Mouse (Mus musculus): ENCODE measurements around the gene Gm42957. TPM values are rescaled to one million over a fixed set of nuclear protein-coding genes. Genes with fewer than 3 reads are reported as not detected.
A peak's percentile ranks its signal among the peaks of the same experiment; 100 is the strongest.
"Not testable (repeated sequence)": the region's sequence is repeated elsewhere in the genome, so short reads cannot be mapped to it uniquely, and the experiment has no call there.

Gene Gm42957
- total RNA-seq, 2 experiments from 2014 or later = 0.04 TPM

GRCm38 (mm10) chr3:96617941-96618340 is 17.3 kb upstream of the Gm42957 start:
- no peak for ATAC-seq (ENCODE audit: poor library complexity, severe bottlenecking)

GRCm38 (mm10) chr3:96623201-96623600 is 12.1 kb upstream of the Gm42957 start:
- no peak for ATAC-seq (ENCODE audit: poor library complexity, severe bottlenecking)

DNA sequence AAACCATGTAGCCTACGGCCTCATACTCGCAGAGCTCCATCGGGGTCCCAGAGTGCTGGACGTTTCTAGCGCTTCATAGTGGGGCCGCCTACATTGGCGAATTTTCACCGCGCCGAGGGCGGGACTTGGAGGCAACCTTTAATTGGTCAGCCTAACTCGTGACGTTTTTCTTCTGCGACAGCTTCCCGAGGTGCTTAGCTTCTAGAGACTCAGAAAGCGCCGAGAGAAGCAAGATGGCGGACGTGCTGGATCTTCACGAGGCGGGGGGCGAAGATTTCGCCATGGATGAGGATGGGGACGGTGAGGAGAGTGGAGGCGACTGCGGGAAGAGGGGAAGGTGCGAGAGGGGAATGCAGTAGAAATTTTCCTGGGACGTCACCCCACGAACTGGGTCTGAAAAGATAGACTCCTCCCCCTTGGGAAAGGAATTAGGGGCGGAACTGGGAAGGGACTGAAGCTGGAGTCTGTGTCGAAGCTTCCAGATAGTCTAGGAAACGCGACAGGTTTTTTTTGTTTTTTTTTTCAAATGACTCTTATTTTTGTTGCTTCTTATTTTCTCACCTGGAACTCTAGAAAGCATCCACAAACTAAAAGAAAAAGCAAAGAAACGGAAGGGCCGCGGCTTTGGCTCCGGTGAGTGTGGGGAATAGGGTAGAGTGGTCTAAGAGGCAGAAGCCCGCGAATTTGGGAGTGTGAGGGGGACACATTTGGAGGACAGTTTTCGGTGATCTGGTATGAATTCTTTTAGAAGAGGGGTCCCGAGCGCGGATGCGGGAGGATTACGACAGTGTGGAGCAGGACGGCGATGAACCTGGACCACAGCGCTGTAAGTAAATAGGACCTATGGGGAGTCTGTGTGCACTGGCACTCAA is 5.3 kb upstream of the Gm42957 start, which contains the start of gene Rbm8a:
Rbm8a (plus strand) TSS at position 205 of the 872 bp plus-strand sequence.
- ATAC-seq (ENCODE audit: poor library complexity, severe bottlenecking) = peak; percentile 100

GRCm38 (mm10) chr3:96632058-96632457 is 3.2 kb upstream of the Gm42957 start:
- ATAC-seq (ENCODE audit: poor library complexity, severe bottlenecking) = no peak

- no peak for ATAC-seq (ENCODE audit: poor library complexity, severe bottlenecking)
Measured at GRCm38 (mm10) chr3:96634015-96634414, 1.3 kb upstream of the Gm42957 start.

GRCm38 (mm10) chr3:96635906-96636305 is 632 bp downstream of the Gm42957 start:
- no peak for ATAC-seq (ENCODE audit: poor library complexity, severe bottlenecking)

DNA sequence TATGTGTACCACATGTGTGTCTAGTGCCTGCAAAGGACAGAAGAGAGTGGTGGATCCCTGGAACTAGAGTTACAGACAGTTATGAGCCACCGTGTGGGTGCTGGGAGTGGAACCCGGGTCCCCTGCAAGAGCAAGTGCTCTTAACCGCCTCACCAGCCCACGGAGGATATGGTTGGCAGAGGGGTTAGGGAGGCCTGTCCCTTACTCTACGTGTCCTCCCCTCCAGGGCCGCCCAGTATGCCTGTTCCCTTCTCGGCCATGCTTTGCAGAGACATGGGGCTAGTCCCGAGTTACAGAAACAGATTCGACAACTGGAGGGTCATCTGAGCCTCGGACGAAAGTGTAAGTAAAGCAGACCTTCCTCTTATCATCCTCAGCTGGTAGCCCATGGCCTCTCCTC is 1.2 kb downstream of the Gm42957 start:
- no peak for ATAC-seq (ENCODE audit: poor library complexity, severe bottlenecking)

DNA sequence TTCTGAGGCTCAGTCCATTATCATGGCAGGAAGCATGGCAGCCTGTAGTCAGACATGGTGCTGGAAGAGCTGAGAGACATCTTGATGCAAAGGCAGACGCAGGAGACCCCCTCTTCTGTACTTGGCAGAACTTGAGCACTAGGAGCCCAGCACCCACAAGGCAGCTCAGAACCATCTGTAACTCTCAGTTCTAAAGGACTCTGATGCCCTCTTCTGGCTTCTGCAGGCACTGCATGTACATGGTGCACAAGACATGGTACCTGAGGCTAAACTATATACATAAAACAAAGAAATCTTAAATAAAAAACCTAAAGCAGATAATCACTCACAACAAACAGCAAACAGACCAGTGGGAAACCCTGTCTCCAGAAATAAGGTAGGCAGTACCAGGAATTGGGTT is 3.9 kb downstream of the Gm42957 start:
- ATAC-seq (ENCODE audit: poor library complexity, severe bottlenecking) = peak; percentile 57

GRCm38 (mm10) chr3:96645018-96645649 is 9.9 kb downstream of the Gm42957 start, which contains the start of gene Itga10:
Gene Itga10, plus strand, starts transcription at chr3:96645584.
- peak; percentile 57; the same call in 1 of the 2 replicates for ATAC-seq (ENCODE audit: poor library complexity, severe bottlenecking)

DNA sequence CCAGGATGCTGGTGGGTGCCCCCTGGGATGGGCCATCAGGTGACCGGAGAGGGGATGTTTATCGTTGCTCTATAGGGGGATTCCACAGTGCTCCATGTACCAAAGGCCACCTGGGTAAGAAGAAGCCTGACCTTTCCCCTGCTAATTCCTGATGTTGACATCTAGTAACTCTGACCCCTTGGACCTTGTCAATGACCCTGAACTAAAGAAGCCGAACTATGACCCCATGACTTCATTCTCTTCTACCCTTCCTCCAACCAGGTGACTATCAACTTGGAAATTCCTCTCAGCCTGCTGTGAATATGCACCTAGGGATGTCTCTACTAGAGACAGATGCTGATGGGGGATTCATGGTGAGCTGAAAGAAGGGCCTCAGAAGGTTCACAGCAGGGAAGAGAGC is 12.1 kb downstream of the Gm42957 start:
- ATAC-seq (ENCODE audit: poor library complexity, severe bottlenecking) = no peak

DNA sequence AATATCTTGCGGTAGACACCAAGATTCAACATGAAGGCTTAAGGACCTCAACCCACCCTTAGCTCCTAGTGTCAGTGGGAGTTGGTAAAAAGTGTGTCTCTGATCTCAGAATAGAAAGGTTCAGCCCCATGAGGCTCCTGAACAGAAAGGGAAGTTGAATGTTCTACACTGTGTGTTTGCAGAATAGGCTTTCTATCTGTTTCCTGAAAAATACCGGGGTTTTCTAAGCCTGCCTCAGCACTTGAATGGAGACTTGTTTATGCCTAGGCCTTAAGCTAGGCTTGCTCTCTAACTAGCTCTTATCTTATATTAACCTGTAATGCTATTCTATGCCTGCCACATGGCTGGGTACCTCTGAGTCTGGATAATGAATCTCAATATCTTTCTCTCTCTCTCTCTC is 25.6 kb downstream of the Gm42957 start:
- ATAC-seq (ENCODE audit: poor library complexity, severe bottlenecking) = peak; percentile 48; the same call in 1 of the 2 replicates

GRCm38 (mm10) chr3:96662731-96663316 is 27.6 kb downstream of the Gm42957 start:
- no peak for ATAC-seq (ENCODE audit: poor library complexity, severe bottlenecking)

DNA sequence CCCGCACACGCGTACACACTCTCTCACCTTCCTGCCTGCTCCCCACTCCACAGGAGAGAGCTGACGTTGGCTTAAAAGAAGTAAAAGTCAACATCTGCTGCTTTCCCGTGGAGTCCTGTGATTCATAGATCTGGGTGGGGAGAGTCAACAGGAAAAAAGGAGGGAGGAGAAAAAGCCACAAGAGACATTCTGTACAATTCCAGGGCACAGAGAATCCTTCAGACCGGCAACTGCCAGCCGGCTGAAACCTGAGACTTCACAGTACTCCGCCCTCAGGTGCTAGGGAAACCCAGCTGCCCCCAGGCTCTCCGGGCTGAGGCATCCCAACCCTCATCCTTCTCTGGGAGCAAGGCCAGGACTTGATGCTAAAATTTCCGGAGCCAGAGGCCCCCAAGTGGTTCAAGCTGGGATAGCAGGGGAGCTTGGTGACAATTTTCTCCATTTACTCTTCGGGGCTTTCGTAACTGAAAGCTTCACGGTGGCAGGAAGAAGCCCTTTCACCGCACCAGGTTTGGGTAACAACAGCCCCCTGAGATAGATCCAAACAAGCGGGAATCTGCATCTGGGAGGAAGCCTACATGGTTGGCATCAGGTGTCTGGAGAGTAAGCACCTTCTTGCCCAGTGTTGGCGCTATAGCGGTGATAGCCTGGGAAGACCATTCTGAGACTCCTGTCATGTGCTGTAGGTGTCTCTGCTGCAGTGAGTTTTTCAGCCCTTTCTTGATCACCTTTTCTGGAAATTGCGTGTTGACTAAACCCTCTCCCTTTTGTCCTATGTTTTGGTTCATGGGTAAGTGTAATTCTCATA is 28.4 kb downstream of the Gm42957 start:
- peak; percentile 85 for ATAC-seq (ENCODE audit: poor library complexity, severe bottlenecking)

GRCm38 (mm10) chr3:96665732-96666363 is 30.6 kb downstream of the Gm42957 start:
- ATAC-seq (ENCODE audit: poor library complexity, severe bottlenecking) = not testable (repeated sequence)

DNA sequence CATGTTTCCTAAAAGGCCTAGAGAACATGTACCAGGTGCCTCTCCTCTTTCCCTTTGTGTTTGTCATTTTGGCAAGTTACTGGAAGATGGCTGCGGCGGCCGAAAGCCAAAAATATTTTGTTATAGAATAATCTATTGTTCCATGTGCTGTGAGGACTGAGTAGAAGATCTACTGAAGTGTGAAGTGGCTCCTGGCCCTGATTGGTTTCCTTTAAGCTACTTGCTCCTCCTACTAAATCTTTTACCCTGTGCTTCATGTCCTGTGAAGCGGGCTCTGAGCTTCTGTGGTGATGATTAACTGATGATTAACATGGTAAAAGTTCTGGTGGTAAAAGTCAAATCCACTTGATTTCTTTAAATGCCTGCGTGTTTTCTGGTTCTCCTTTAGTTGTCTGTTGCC is 31.6 kb downstream of the Gm42957 start:
- ATAC-seq (ENCODE audit: poor library complexity, severe bottlenecking) = no peak

DNA sequence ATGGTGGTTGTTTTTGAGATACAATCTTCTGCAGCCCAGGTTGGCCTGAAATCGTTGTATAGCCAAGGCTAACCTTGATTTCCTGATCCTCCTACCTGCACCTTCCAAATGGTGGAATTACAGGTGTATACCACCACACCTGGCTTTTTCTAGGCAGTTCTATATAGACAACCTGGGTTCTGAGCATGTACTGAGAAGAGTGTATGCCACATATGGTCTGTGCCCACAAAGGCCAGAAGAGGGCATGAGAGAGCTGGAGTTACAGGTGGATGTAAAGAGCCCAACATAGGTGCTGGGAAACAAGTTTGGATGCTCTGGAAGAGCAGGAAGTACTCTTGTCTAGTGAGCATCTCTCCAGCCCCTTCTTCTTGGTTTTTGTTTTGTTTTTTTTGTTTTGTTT is 32.0 kb downstream of the Gm42957 start:
- peak; percentile 37 for ATAC-seq (ENCODE audit: poor library complexity, severe bottlenecking)

DNA sequence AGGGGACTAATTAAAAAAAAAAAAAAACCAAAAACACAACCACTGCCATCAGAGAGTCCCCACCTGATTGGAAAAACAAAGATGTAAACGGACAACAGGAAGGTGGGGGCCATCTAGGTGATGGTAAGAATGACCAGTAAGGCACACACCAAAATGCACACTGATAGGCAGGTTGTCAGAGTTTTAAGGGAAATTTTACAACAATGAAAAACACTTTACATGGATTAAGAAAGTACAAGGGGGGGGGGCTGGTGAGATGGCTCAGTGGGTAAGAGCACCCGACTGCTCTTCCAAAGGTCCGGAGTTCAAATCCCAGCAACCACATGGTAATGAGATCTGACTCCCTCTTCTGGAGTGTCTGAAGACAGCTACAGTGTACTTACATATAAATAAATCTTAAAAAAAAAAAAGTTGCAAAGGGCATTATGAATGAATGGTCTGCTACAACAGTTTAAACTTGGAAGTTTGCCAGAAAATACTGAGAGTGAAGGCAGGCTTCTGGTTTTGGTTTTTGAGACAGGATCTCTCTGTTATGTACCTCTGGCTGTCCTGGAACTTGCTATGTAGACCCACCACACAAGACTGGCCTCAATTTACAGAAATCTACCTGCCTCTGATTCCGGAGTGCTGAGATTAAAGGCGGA is 33.3 kb downstream of the Gm42957 start:
- no peak for ATAC-seq (ENCODE audit: poor library complexity, severe bottlenecking)

DNA sequence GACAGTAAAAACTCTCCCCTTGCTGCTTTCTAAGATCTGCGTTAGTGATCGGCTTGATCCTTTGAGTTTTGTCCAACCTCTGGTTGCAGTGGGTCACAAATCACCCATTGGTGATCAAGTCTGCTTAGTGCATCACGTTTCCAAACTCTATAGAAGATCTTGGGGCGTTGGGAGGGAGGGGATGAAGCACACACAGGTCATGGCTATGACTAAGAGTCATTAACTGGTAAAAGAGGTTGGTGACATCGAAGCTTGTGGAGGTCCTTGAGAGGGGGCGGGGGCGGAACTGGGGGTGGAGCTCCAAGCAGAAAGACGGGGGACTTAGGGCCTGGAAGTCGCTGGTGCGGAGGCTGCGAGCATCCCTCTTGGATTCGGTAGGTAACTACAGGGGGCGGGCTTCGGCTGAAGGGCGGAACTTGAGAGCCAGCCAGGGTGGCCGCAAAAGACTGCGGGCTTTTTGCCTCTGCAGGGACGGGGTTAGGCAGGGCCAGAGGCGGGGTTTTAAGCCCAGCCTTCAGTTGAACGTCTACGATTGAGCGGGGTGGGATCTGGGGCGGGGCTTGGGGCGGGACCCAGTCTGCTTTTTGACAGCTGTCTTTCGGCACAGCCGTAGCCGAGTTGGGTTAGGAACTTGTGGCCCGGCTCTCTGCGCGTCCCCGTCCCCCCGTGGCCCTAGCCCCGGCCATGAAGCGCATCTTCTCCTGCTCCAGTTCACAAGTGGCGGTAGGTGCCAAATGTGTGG is 34.6 kb downstream of the Gm42957 start, which contains the start of gene Ankrd35:
Ankrd35 (plus strand) TSS at position 405 of the 742 bp plus-strand sequence.
- ATAC-seq (ENCODE audit: poor library complexity, severe bottlenecking) = peak; percentile 97

DNA sequence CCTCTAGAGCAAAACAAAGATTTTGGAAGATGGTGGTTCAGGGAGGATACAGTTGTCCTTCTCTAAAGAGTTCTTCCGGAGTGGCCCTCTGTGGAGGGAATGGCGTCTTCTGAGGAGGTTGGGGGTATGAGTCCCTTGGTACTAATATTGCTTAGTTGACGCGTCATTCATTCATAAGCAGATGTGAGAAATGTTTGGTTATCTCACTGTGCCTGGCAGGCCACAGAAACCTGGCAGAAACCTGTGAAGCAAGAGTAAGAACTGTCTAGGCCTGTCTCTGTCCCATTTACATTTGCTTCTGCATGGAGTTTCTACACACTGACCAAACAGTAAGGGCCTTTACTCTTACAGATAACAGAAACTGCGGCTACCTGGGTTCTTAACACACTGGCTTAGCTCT is 36.2 kb downstream of the Gm42957 start:
- ATAC-seq (ENCODE audit: poor library complexity, severe bottlenecking) = no peak
